Mouse (Mus musculus): ENCODE data around the gene Oxtr.

The Oxtr gene

DNA sequence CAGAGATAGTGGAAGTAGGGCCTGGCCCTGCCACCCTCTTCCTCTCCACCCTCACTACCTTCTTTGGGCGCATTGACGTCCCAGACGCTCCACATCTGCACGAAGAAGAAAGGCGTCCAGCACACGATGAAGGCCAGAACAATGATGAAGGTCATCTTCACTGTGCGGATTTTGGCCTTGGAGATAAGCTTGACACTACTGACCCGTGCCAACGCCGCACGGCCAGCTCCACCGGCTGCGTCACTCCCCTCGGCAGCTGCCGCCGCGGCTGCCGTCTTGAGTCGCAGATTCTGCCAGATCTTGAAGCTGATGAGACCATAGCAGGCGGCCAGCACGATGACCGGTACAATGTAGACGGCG, 942 bp downstream of the Oxtr start:
- DNase-seq (ENCODE audit: low read depth, low spot score), result no peak

DNA sequence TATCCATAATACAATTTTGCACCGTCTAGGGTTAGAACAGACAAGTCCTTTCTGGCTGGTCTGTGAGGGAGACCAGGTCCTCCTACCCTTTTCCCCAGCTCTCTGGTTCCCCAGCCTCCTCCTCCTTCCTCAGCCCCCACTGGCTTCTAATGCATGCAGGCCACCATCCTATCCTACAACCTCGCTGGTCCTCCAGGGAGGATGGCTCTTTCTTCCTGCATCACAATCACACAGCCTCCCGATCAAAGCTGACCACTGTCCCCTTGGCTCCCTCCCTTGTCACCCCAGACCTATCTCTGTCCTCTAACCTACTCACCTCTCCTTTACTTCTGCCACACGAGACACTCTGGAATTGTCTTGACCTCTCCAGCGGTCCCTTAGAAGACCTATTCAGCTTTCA, 1.8 kb downstream of the Oxtr start:
- no peak for DNase-seq (ENCODE audit: low read depth, low spot score)

DNA sequence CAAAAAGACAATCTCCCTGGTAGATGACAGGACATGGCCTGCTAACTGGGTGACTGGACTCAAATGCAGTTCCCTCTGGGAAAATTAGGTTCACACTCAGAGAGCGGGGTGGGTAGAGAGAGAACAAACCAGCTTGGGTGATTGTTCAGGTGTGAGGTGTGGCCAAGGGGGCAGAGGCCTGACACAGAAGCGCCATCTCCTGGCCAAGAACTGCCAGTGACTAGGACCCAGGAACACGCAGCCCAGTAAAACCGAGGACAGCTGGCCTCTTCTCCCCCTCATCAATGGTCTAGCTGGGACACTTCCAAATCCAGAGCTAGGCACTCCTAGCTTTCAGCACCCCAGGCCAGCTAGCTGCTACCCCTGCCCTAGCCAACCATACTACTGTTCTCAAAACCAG, 5.4 kb downstream of the Oxtr start:
- no peak for DNase-seq (ENCODE audit: low read depth, low spot score)

DNA sequence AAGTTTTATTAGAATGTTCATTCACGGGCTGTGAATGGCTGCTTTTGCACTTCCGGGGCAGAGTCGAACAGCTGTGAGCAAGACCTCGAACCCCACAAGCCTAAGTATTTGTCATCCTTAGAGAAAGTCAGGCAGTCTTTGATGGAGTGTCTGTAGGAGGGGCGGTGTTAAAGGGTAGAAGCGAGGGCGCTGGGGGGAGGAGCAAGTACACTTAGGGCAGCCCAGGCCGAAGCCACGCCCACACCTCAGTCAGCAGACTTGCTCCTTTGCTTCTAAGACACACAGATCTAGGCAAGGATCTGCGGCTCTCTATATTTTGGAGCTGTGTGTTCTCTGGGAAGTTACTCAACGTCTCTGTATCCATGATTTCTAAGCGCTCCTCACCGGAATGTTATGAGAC, 9.9 kb downstream of the Oxtr start:
- no peak for DNase-seq (ENCODE audit: low read depth, low spot score)

DNA sequence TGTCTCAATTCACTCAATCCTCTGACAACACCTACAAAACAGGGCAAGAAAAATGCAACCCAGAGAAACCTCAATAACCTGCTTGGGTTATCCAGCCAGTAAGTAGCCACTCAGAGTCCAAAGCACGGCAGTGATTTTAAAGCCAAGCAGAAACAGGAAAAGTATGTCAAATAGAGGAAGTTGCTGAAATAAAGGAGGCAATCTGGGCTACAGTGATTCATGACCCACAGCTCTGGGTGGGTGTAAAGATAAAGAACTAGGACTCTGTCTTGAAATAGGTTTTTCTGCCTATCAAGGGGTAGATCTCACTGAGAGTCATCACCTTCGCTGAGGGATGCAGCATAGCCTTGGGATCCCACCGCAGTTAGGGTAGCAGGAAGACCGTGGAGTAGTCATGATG, 18.1 kb downstream of the Oxtr start:
- DNase-seq (ENCODE audit: low read depth, low spot score), result no peak

DNA sequence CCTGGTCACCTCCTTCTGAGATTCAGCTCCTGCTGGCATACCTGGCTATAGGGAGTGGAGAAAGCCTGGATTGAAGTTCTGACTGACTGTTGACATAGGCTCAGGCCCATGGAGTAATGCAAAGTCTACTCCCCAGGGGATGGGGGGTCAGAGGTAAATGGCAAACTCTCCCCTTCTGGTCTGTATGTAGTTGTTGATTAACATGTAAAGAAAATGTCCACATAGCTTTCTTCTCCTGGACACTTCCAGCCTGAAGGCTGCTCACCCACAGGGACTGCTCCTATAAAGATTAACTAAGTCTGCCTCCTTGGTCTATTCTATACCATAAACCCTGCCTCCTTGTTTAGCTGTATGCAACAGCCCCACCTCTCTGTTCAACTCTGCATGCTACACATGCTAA, 23.7 kb downstream of the Oxtr start:
- DNase-seq (ENCODE audit: low read depth, low spot score), result no peak

DNA sequence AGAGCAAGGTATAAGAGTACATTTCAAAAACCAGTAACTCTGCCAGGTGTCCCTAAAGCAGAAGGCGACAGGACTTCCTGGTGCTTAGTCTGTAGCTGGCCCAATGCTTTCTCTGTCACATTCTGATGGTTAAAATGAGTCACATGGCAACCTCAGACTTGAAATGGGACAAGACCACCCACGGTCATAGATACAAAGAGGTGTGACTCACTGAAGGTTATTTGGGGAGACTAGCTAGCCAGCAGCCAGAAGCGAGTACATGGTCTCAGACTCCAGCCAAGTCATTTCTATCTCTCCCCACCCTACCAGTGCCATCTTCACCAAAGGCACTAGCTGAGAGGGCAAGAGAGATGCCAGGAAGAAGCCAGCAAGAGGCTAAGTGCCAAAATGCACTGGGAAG, 24.3 kb downstream of the Oxtr start:
- peak; percentile 29 for DNase-seq (ENCODE audit: low read depth, low spot score)

DNA sequence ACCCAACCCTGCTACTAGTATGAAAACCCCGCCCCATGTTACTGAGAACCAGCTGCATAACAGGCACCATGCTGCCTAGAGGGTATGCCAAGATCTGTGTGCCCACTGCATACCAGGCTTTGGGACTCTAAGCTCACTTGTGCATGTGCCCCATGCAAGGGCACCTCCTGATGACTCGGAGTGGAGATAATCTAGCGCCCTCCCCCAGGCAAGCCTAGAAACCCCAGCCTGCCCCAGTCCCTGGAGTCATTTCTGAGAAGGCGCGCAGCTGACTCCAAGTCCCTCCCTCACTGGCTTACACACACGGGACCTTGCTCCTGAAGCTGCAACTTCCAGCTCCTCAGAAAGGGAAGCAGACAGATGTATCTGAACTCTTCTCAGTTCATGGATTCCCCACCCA, 26.4 kb downstream of the Oxtr start:
- peak; percentile 50 for DNase-seq (ENCODE audit: low read depth, low spot score)

DNA sequence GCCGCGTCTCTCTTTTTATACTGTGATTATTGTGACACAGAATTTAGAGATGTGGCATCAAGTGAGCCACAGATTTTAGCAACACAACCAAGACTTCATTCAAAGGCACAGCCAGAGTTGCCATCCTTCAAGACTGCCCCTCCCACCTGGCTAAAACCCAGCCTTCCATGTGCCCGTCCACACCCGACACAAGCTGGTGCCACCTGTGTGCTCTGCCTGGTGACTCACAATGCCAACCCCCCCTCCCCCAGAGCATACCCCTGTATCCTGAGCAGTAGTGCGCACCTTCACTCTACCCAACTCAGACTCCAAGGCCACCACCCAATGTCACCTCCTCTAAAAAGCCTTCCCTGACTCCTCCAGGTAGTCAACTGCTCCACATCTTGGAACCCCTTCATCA, 28.3 kb downstream of the Oxtr start:
- no peak for DNase-seq (ENCODE audit: low read depth, low spot score)

DNA sequence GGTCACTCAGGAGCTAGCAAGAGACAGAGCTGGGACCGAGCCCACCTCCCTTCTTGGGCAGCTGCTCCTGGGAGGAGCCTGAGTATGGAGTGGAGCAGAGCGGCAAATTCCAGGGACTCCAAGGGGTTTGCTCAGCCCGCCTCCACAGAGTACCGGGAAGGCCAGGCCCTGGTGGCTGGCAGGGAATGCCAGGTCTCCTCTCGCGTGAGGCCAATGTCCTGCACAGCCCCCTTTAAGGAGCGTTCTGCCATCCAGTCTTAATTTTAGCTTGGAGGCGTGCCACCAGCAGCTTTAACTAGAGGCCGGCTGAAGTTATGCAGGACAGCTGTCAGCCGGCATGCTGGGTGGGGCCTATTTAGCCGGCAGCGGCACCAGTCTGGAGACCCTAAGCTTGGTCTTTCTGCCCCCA, 30.4 kb downstream of the Oxtr start, which contains the start of gene Cav3:
Gene Cav3, plus strand, starts transcription at position 165 of the 409 bp plus-strand sequence.
- peak; percentile 84 for DNase-seq (ENCODE audit: low read depth, low spot score)

DNA sequence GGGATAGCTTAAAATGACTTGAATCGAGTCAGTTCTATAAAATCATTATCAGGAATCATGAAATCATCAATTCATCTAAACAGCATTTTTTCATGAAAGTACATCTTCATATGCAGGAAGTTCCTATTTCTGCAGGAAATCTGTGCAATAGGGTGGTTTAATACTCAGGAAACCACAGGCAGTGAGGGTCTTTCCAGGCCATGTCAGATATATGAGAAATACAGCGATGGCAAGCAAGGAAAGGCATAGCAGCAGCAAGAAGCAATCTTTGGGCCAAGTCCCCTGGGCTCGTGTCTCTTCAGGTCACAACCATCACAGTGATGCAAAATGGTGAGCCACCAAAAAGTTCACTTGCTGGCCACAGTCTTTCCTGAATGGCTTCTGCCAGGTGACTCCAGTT, 44.1 kb downstream of the Oxtr start:
- DNase-seq (ENCODE audit: low read depth, low spot score), result no peak

DNA sequence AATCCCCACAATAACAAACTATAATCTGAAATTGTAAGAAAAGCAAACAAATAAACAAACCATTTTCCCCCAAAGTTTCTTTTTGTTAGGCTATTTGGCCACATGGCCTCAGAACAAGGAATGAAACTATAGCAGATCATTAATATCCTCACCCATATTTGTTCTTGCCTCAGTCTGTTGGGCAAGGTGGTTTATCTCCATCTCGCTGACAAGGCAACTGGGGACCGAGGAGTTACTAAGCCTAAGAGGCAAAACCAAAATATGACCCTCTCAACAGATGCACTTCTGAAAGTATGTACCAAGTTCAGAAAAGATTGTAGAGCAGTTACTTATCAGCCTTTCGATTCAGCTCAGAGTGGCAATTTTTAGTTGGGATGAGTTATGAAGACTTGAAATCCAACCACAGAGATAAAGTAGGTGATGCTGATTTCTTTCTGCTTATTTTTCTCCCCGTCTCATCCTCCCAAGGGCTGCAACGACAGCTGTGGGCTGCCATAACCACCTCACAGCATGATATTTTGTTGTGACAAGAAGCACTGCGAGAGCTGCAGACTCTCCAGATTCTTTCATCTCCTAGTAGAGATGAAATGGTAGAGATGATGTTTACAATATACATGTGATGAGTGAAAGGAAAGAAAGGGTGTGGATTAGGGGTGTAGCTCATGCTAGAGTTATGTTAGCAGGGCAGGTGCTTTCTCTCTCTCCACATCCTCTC, 63.6 kb downstream of the Oxtr start:
- DNase-seq (ENCODE audit: low read depth, low spot score), result no peak

DNA sequence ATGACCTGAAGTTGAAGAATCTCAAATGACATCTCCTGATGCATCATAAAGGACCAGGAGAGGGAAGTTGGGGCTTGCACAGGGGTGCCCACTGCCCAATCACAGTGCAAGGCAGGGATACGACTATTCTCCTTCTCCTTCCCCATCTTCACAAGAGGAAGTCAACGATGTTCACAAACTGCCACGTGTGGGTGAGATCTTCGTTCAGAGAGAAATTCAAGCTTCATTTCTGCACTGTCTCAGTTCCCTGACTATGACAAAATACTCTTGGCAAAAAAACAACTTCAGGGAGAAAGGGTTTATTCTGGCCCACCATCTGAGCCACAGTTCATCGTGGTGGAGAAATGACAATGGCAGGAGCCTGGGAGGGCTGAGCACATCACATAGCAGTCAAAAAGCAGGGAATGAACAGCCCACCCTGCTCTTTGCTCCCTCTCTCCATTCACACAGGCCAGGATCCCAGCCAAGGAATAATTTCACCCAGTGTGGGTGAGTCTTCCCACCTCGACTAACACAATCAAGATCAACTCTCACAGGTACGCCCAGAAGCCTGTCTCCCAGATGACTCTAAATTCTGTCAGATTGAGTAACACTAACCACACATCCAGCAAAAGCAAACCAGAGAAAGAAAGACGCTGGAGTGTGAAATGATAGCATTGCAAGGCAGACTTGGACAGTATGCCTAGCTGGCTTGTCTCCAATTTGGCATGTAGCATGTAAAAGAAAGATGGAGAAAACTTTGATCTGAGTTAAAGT, 65.8 kb downstream of the Oxtr start:
- DNase-seq (ENCODE audit: low read depth, low spot score), result no peak
